Mouse (Mus musculus) left cerebral cortex, adult 9 months (tissue): ENCODE measurements around the gene Ndufaf1.
"Not testable (repeated sequence)": the region's sequence is repeated elsewhere in the genome, so short reads cannot be mapped to it uniquely, and the experiment has no call there.

ENCODE experiments used
- DNase-seq, 2 experiments: peaks; one replicate each; pipeline ENCODE4 v3.0.0; 2022; ENCODE audit warnings: low spot score in 2 of 2

Gene Ndufaf1

GRCm38 (mm10) chr2:119662220-119663182 lies at the start of gene Ndufaf1:
Gene Ndufaf1, minus strand, starts transcription at chr2:119662827.
- DNase-seq, result peak; percentile 22 to 89

GRCm38 (mm10) chr2:119710011-119710410 lies 47.4 kb upstream of the Ndufaf1 start:
- no peak for DNase-seq

- DNase-seq, result no peak
Measured at GRCm38 (mm10) chr2:119707676-119708075, 45.0 kb upstream of the Ndufaf1 start.

GRCm38 (mm10) chr2:119703171-119703570 lies 40.5 kb upstream of the Ndufaf1 start:
- no peak for DNase-seq

GRCm38 (mm10) chr2:119699962-119700361 lies 37.3 kb upstream of the Ndufaf1 start:
- no peak for DNase-seq

GRCm38 (mm10) chr2:119698472-119698871 lies 35.8 kb upstream of the Ndufaf1 start:
- DNase-seq, result no peak

GRCm38 (mm10) chr2:119696111-119696510 lies 33.5 kb upstream of the Ndufaf1 start:
- no peak for DNase-seq

GRCm38 (mm10) chr2:119694826-119695225 lies 32.2 kb upstream of the Ndufaf1 start:
- DNase-seq, result no peak

- DNase-seq, result no peak
Measured at GRCm38 (mm10) chr2:119692003-119692701, 29.5 kb upstream of the Ndufaf1 start.

- DNase-seq, result no peak
Measured at GRCm38 (mm10) chr2:119683706-119684105, 21.1 kb upstream of the Ndufaf1 start.

- DNase-seq, result no peak
Measured at GRCm38 (mm10) chr2:119675831-119676230, 13.2 kb upstream of the Ndufaf1 start.

GRCm38 (mm10) chr2:119675215-119675784 lies 12.7 kb upstream of the Ndufaf1 start:
- DNase-seq, result peak in 1 of 2 experiments; percentile 12

GRCm38 (mm10) chr2:119674525-119675214 lies 12.0 kb upstream of the Ndufaf1 start, which contains the start of gene Rtf1:
Gene Rtf1, plus strand, starts transcription at chr2:119675068.
- peak; percentile 73 to 89 for DNase-seq

- DNase-seq, result no peak
Measured at GRCm38 (mm10) chr2:119669010-119669409, 6.4 kb upstream of the Ndufaf1 start.

- not testable (repeated sequence) for DNase-seq
Measured at GRCm38 (mm10) chr2:119665744-119666143, 3.1 kb upstream of the Ndufaf1 start.

- no peak for DNase-seq
Measured at GRCm38 (mm10) chr2:119644254-119644653, 18.4 kb downstream of the Ndufaf1 start.

GRCm38 (mm10) chr2:119641214-119641912 lies 21.3 kb downstream of the Ndufaf1 start:
- DNase-seq, result no peak

GRCm38 (mm10) chr2:119636781-119637180 lies 25.8 kb downstream of the Ndufaf1 start:
- DNase-seq, result no peak

- no peak for DNase-seq
Measured at GRCm38 (mm10) chr2:119621302-119621701, 41.3 kb downstream of the Ndufaf1 start.

GRCm38 (mm10) chr2:119619002-119619401 lies 43.6 kb downstream of the Ndufaf1 start:
- DNase-seq, result not testable (repeated sequence)
